Mouse (Mus musculus) Patski (cell line): ENCODE results near the gene Dnah12. TPM values are rescaled to one million over a fixed set of nuclear protein-coding genes. Genes with fewer than 3 reads are reported as not detected.

ENCODE experiments used
- ATAC-seq: fragments of 100-300 bp; one replicate; pipeline ENCODE4 v1.8.0; 2021
- CTCF ChIA-PET: fragments of 350-600 bp; sonication (Branson Sonifier 250); formaldehyde crosslinking; loops from one replicate; lab custom pipeline; 2022; ENCODE audit warnings: inconsistent platforms; lab: Charles Lee
- POLR2A ChIA-PET: fragments of 350-600 bp; sonication (Branson Sonifier 250); formaldehyde crosslinking; loops from one replicate; lab custom pipeline; 2022; ENCODE audit warnings: antibody characterized with exemption, inconsistent platforms; lab: Charles Lee
- DNase-seq: peaks from one replicate; pipeline ENCODE4 v3.0.0-alpha.2; 2011; ENCODE audit warnings: low read depth, low spot score
- H3K27me3 ChIP-seq: fragments of 371-371 bp; one replicate; pipeline ENCODE4 v1.5.1; 2021
- CTCF ChIP-seq: fragments of 100-300 bp; IDR thresholded peaks from one replicate; pipeline ENCODE4 v1.5.1; 2021
- in situ Hi-C: fragments of 300-500 bp; cut with MboI; formaldehyde crosslinking; loops from 3 replicates; pipeline ENCODE4 v1.11.1; 2018; ENCODE audit warnings: low pct_unique_long_range_greater_than_20kb, mixed read lengths
- polyA plus RNA-seq: library from polyadenylated mRNA; unstranded; gene quantifications from one replicate; pipeline ENCODE4 v1.2.3, GENCODE M21; 2021

Gene Dnah12
- polyA plus RNA-seq, 1 experiment from 2014 or later = 0.04 TPM

- in situ Hi-C loops = no loop called here
- ChIA-PET CTCF (no interaction called here), POLR2A (no interaction called here)
- TF ChIP-seq CTCF = no peak
- DNase-seq (no peak), ATAC-seq (no peak)
- H3K27me3 ChIP-seq = peaks cover 46% of the 10 kb centered on the region
Measured at GRCm38 (mm10) chr14:26799286-26799685, 106.2 kb downstream of the Dnah12 start.

- ATAC-seq = no peak
- no peak for TF ChIP-seq CTCF
- H3K27me3 ChIP-seq = peaks cover 9% of the 10 kb centered on the region
- CTCF ChIA-PET = no interaction called here
- in situ Hi-C loops = no loop called here
- POLR2A ChIA-PET = no interaction called here
- no peak for DNase-seq
Measured at GRCm38 (mm10) chr14:26805500-26805899, 112.4 kb downstream of the Dnah12 start.

GRCm38 (mm10) chr14:26812734-26813133 is 119.7 kb downstream of the Dnah12 start:
- in situ Hi-C loops = loop anchor here (10.0 kb wide), 1 partner anchor 62 kb away; no protein-coding TSS in a partner anchor
- peaks cover 28% of the 10 kb centered on the region for H3K27me3 ChIP-seq
- no peak for ATAC-seq
- POLR2A ChIA-PET = no interaction called here
- DNase-seq = no peak
- no peak for TF ChIP-seq CTCF
- CTCF ChIA-PET = no interaction called here

GRCm38 (mm10) chr14:26813871-26814270 is 120.8 kb downstream of the Dnah12 start:
- ATAC-seq (no peak), DNase-seq (no peak)
- in situ Hi-C loops = loop anchor here (10.0 kb wide), 1 partner anchor 61 kb away; no protein-coding TSS in a partner anchor
- ChIA-PET CTCF (no interaction called here), POLR2A (no interaction called here)
- TF ChIP-seq CTCF = no peak
- peaks cover 28% of the 10 kb centered on the region for H3K27me3 ChIP-seq

- peaks cover 28% of the 10 kb centered on the region for H3K27me3 ChIP-seq
- no peak for ATAC-seq
- ChIA-PET CTCF (no interaction called here), POLR2A (no interaction called here)
- no peak for DNase-seq
- TF ChIP-seq CTCF = no peak
- in situ Hi-C loops = loop anchor here (10.0 kb wide), 1 partner anchor 60 kb away; no protein-coding TSS in a partner anchor
Measured at GRCm38 (mm10) chr14:26814908-26815307, 121.8 kb downstream of the Dnah12 start.

GRCm38 (mm10) chr14:26816785-26817184 is 123.7 kb downstream of the Dnah12 start:
- TF ChIP-seq CTCF = no peak
- peaks cover 21% of the 10 kb centered on the region for H3K27me3 ChIP-seq
- in situ Hi-C loops = loop anchor here (10.0 kb wide), 1 partner anchor 58 kb away; no protein-coding TSS in a partner anchor
- ATAC-seq (no peak), DNase-seq (no peak)
- ChIA-PET CTCF (no interaction called here), POLR2A (no interaction called here)

GRCm38 (mm10) chr14:26826020-26826419 is 132.9 kb downstream of the Dnah12 start:
- ChIA-PET POLR2A (no interaction called here), CTCF (no interaction called here)
- DNase-seq = no peak
- peaks cover 48% of the 10 kb centered on the region for H3K27me3 ChIP-seq
- no peak for ATAC-seq
- in situ Hi-C loops = no loop called here
- TF ChIP-seq CTCF = no peak

GRCm38 (mm10) chr14:26853053-26853452 is 160.0 kb downstream of the Dnah12 start:
- H3K27me3 ChIP-seq = peaks cover 24% of the 10 kb centered on the region
- ChIA-PET CTCF (no interaction called here), POLR2A (no interaction called here)
- DNase-seq (no peak), ATAC-seq (no peak)
- in situ Hi-C loops = no loop called here
- no peak for TF ChIP-seq CTCF

- DNase-seq = no peak
- no peak for TF ChIP-seq CTCF
- ChIA-PET CTCF (no interaction called here), POLR2A (no interaction called here)
- ATAC-seq = no peak
- in situ Hi-C loops = no loop called here
- peaks cover 32% of the 10 kb centered on the region for H3K27me3 ChIP-seq
Measured at GRCm38 (mm10) chr14:26854066-26854465, 161.0 kb downstream of the Dnah12 start.

- POLR2A ChIA-PET = no interaction called here
- ATAC-seq = no peak
- DNase-seq = no peak
- TF ChIP-seq CTCF = no peak
- CTCF ChIA-PET = no interaction called here
- H3K27me3 ChIP-seq = peaks cover 35% of the 10 kb centered on the region
- in situ Hi-C loops = no loop called here
Measured at GRCm38 (mm10) chr14:26858364-26858763, 165.3 kb downstream of the Dnah12 start.

- no peak for TF ChIP-seq CTCF
- H3K27me3 ChIP-seq = peaks cover 40% of the 10 kb centered on the region
- POLR2A ChIA-PET = no interaction called here
- DNase-seq (no peak), ATAC-seq (no peak)
- in situ Hi-C loops = no loop called here
- CTCF ChIA-PET = no interaction called here
Measured at GRCm38 (mm10) chr14:26859024-26859423, 165.9 kb downstream of the Dnah12 start.

GRCm38 (mm10) chr14:26867356-26867755 is 174.3 kb downstream of the Dnah12 start:
- in situ Hi-C loops = no loop called here
- peaks cover 31% of the 10 kb centered on the region for H3K27me3 ChIP-seq
- CTCF ChIA-PET = no interaction called here
- no peak for ATAC-seq
- DNase-seq = no peak
- POLR2A ChIA-PET = no interaction called here
- no peak for TF ChIP-seq CTCF
